8 mouse cellular contexts compared by ENCODE assay signal in genomic region chr7:134679314-134680158, GRCm38 (mm10). TPM values are rescaled to one million over a fixed set of nuclear protein-coding genes. Genes with fewer than 3 reads are reported as not detected.
DNase-seq lines count a peak whose midpoint lies in the region; ATAC-seq and TF ChIP-seq lines count a peak whose summit lies in the region.
"Had no signal": no experiment of that assay in that cellular context is flagged by ENCODE, and none has a peak within 500 bp of the region (broad histone marks: within the 10 kb centered on the region; RNA-seq: fewer than 3 reads in every experiment).

No protein-coding gene starts in this region.

- no peak for TF ChIP-seq POLR2A in brain, embryonic 14.5 days (IDR thresholded peaks at IDR 0.05; ENCODE audit: borderline replicate concordance, extremely low read depth, insufficient read depth, insufficient read length, poor library complexity, severe bottlenecking)
- TF ChIP-seq POLR2A in small intestine, adult 2 months (IDR thresholded peaks at IDR 0.05; ENCODE audit: low read depth, low read length): no peak

- H3K27me3 ChIP-seq in midbrain, embryonic 10.5 days (ENCODE audit: low read depth, poor library complexity, severe bottlenecking): no peaks in the 10 kb centered on the region
- H3K27me3 ChIP-seq in midbrain, embryonic 14.5 days (ENCODE audit: control insufficient read depth, insufficient read depth, low read length): no peaks in the 10 kb centered on the region
- no peaks in the 10 kb centered on the region for H3K27me3 ChIP-seq in hindbrain, embryonic 13.5 days
- H3K27me3 ChIP-seq in small intestine, adult 2 months (ENCODE audit: control insufficient read depth, insufficient read depth, low read length): no peaks in the 10 kb centered on the region
- H3K27me3 ChIP-seq: midbrain, embryonic 12.5 days had no signal

- no peaks in the 10 kb centered on the region for H3K9me3 ChIP-seq in midbrain, embryonic 10.5 days (replicated peaks)
- no peaks in the 10 kb centered on the region for H3K9me3 ChIP-seq in midbrain, embryonic 14.5 days (ENCODE audit: control insufficient read depth, low read length)
- no peaks in the 10 kb centered on the region for H3K9me3 ChIP-seq in hindbrain, embryonic 13.5 days
- H3K9me3 ChIP-seq: midbrain, embryonic 12.5 days had no signal

- no peak for ATAC-seq in midbrain, embryonic 14.5 days (ENCODE audit: low FRiP score, low TSS enrichment)
- ATAC-seq in hindbrain, embryonic 13.5 days (ENCODE audit: low FRiP score): no peak
- ATAC-seq in megakaryocyte-erythroid progenitor cell, adult 5-6 weeks (replicated peaks; ENCODE audit: low FRiP score, low TSS enrichment, poor library complexity, severe bottlenecking): no peak

- no peaks in the 10 kb centered on the region for H3K36me3 ChIP-seq in midbrain, embryonic 10.5 days
- H3K36me3 ChIP-seq in midbrain, embryonic 14.5 days (ENCODE audit: control insufficient read depth, insufficient read depth, low read length): no peaks in the 10 kb centered on the region
- no peaks in the 10 kb centered on the region for H3K36me3 ChIP-seq in hindbrain, embryonic 13.5 days
- H3K36me3 ChIP-seq in small intestine, adult 2 months (ENCODE audit: control insufficient read depth, insufficient read depth, low read length): no peaks in the 10 kb centered on the region
- H3K36me3 ChIP-seq: midbrain, embryonic 12.5 days had no signal

- no peak for DNase-seq in midbrain, embryonic 10.5 days (ENCODE audit: low spot score)
- DNase-seq in midbrain, embryonic 14.5 days: no peak
- peak; percentile 18 for DNase-seq in brain, embryonic 14.5 days (ENCODE audit: low read depth)
- DNase-seq in yolk sac, embryonic 10.5 days (ENCODE audit: low spot score): no peak

- H3K4me1 ChIP-seq in midbrain, embryonic 10.5 days: peaks cover 36% of the 10 kb centered on the region
- no peaks in the 10 kb centered on the region for H3K4me1 ChIP-seq in midbrain, embryonic 14.5 days (ENCODE audit: control insufficient read depth, insufficient read depth, low read length)
- peaks cover 10% of the 10 kb centered on the region for H3K4me1 ChIP-seq in hindbrain, embryonic 13.5 days (replicated peaks)
- peaks cover 27% of the 10 kb centered on the region for H3K4me1 ChIP-seq in small intestine, adult 2 months (ENCODE audit: control insufficient read depth, insufficient read depth, insufficient read length, low read length)

- H3K27ac ChIP-seq in midbrain, embryonic 10.5 days (replicated peaks): peak overlapping the region; percentile 69
- no peak overlapping the region for H3K27ac ChIP-seq in midbrain, embryonic 14.5 days (replicated peaks; ENCODE audit: low read depth, low read length)
- H3K27ac ChIP-seq in hindbrain, embryonic 13.5 days: no peak overlapping the region
- 0 out of 2 replicates have a peak overlapping the region, but pooled peaks have one; percentile 5 for H3K27ac ChIP-seq in small intestine, adult 2 months (ENCODE audit: insufficient read depth, low read depth, low read length)
- H3K27ac ChIP-seq: midbrain, embryonic 12.5 days had no signal

- H3K4me2 ChIP-seq in midbrain, embryonic 14.5 days (ENCODE audit: low read length): no peak overlapping the region
- no peak overlapping the region for H3K4me2 ChIP-seq in hindbrain, embryonic 13.5 days
- H3K4me2 ChIP-seq: midbrain, embryonic 12.5 days had no signal

- no peak overlapping the region for H3K9ac ChIP-seq in midbrain, embryonic 14.5 days (replicated peaks; ENCODE audit: low read length)
- peak overlapping the region; percentile 13; the same call in 1 of the 2 replicates for H3K9ac ChIP-seq in hindbrain, embryonic 13.5 days
- H3K9ac ChIP-seq: midbrain, embryonic 12.5 days had no signal

- WGBS in midbrain, embryonic 10.5 days: 36% methylated on average over 13 of the region's 13 CpGs
- WGBS in midbrain, embryonic 14.5 days: 36% methylated on average over 13 of the region's 13 CpGs
- WGBS in hindbrain, embryonic 13.5 days: 43% methylated on average over 13 of the region's 13 CpGs
- 34% methylated on average over 13 of the region's 13 CpGs for WGBS in small intestine, adult 2 months

- TF ChIP-seq CTCF in brain, embryonic 14.5 days (IDR thresholded peaks at IDR 0.05; ENCODE audit: borderline replicate concordance, extremely low read depth, insufficient read depth, insufficient read length): no peak
- no peak for TF ChIP-seq CTCF in small intestine, adult 2 months (IDR thresholded peaks at IDR 0.05; ENCODE audit: extremely low read depth, insufficient read length, insufficient replicate concordance, low read depth, low read length)

- no peak overlapping the region for H3K4me3 ChIP-seq in midbrain, embryonic 10.5 days
- H3K4me3 ChIP-seq in midbrain, embryonic 14.5 days (replicated peaks; ENCODE audit: low read depth, low read length): no peak overlapping the region
- no peak overlapping the region for H3K4me3 ChIP-seq in hindbrain, embryonic 13.5 days
- no peak overlapping the region for H3K4me3 ChIP-seq in small intestine, adult 2 months (ENCODE audit: low read depth, low read length)
- H3K4me3 ChIP-seq: midbrain, embryonic 12.5 days had no signal

RNA-seq across cellular contexts. Expression of gene Dock1, which starts 9.1 kb away (rescaled TPM):
- 20.1 and 20.2 TPM in 2 replicates for polyA plus RNA-seq in midbrain, embryonic 10.5 days (2016; fragmentation: Nextera tagmentation; extraction: Ambion mirVana)
- polyA plus RNA-seq in midbrain, embryonic 14.5 days (2014; fragmentation: Nextera tagmentation; extraction: Ambion mirVana): 4.3 and 8.4 TPM in 2 replicates
- 7.3 and 10.8 TPM in 2 replicates for polyA plus RNA-seq in brain, embryonic 14.5 days (2012; rRNA removed)
- 7.8 and 9.4 TPM in 2 replicates for polyA plus RNA-seq in hindbrain, embryonic 13.5 days (2015; fragmentation: Nextera tagmentation; extraction: Ambion mirVana)
- polyA plus RNA-seq in small intestine, adult 2 months (2012; rRNA removed): 2.2 and 3.8 TPM in 2 replicates
- total RNA-seq in megakaryocyte-erythroid progenitor cell, adult 5-6 weeks (2014; fragmentation: Nextera tagmentation): 0.40 TPM in 1 of 2 replicates, not detected in the other
- total RNA-seq in megakaryocyte-erythroid progenitor cell, adult 5-6 weeks (2017): 0.56 and 2.9 TPM in 2 replicates

Comparison
In these comparisons a context has a peak if more than half of its experiments do, and no peak if none do; other contexts are left out.
1. H3K27ac ChIP-seq: peak in midbrain, embryonic 10.5 days (single experiment) and small intestine, adult 2 months (single experiment); none in midbrain, embryonic 14.5 days (single experiment) and hindbrain, embryonic 13.5 days (single experiment).